Mouse (Mus musculus) liver, adult 2 months (tissue): ENCODE measurements around the gene Gla. TPM values are rescaled to one million over a fixed set of nuclear protein-coding genes. Genes with fewer than 3 reads are reported as not detected.

Source experiments
- DNase-seq: peaks from one replicate; pipeline ENCODE4 v3.0.0-alpha.2; 2011; ENCODE audit warnings: low read depth, low spot score; ENCODE audit errors: extremely low read depth
- H3K27ac ChIP-seq: fragments of 200-500 bp; replicated peaks from 2 replicates; pipeline ENCODE4 v1.5.1; 2012; ENCODE audit warnings: low read depth, mild to moderate bottlenecking, control low read depth, inconsistent platforms, low read length; ENCODE audit not compliant: insufficient read depth
- H3K27me3 ChIP-seq: fragments of 200-500 bp; 2 replicates; pipeline ENCODE4 v1.6.1; 2012; ENCODE audit warnings: mild to moderate bottlenecking, moderate library complexity, low read length, inconsistent platforms; ENCODE audit not compliant: control insufficient read depth, insufficient read depth
- H3K36me3 ChIP-seq: fragments of 200-500 bp; 2 replicates; pipeline ENCODE4 v1.6.1; 2012; ENCODE audit warnings: low read length, inconsistent platforms; ENCODE audit not compliant: control insufficient read depth, insufficient read depth
- H3K4me1 ChIP-seq: fragments of 200-500 bp; 2 replicates; pipeline ENCODE4 v1.6.1; 2011; ENCODE audit warnings: low read length; ENCODE audit not compliant: control insufficient read depth, insufficient read depth
- H3K4me3 ChIP-seq: fragments of 200-500 bp; 2 replicates; pipeline ENCODE4 v1.5.1; 2011; ENCODE audit warnings: low read depth, mild to moderate bottlenecking, control low read depth, low read length, moderate library complexity; ENCODE audit not compliant: insufficient read depth
- H3K79me2 ChIP-seq: fragments of 200-500 bp; 2 replicates; pipeline ENCODE4 v1.6.1; 2012; ENCODE audit warnings: inconsistent platforms, mild to moderate bottlenecking, low read length, moderate library complexity; ENCODE audit not compliant: control insufficient read depth, insufficient read depth
- H3K9ac ChIP-seq: fragments of 200-500 bp; 2 replicates; pipeline ENCODE4 v1.6.1; 2012; ENCODE audit warnings: low read depth, mild to moderate bottlenecking, control low read depth, inconsistent platforms, low read length
- CTCF ChIP-seq: fragments of 200-500 bp; IDR thresholded peaks from 2 replicates; pipeline ENCODE4 v1.5.1; 2011; ENCODE audit warnings: low read depth, low read length, control low read depth
- POLR2A ChIP-seq: fragments of 200-500 bp; IDR thresholded peaks from 2 replicates; pipeline ENCODE4 v1.6.1; 2011; ENCODE audit warnings: low read length, control low read depth; ENCODE audit not compliant: insufficient read depth; ENCODE audit errors: extremely low read depth
- WGBS: fragments of 180-500 bp; shearing (Covaris S2); methylation state at CpG from one replicate; pipeline ENCODE4 v1.1.7; 2018; 5-methylcytosine and 5-hydroxymethylcytosine counted together
- polyA plus RNA-seq: library from polyadenylated mRNA; depleted of rRNA; stranded (reverse); fragments of >200 nt; gene quantifications from 2 replicates; pipeline ENCODE4 v1.2.3, GENCODE M21; 2012; rRNA removed
- total RNA-seq: library from RNA; depleted of rRNA; stranded (reverse); fragments of >200 nt; gene quantifications from 2 replicates; pipeline ENCODE4 v1.2.3, GENCODE M21; 2014; rRNA removed

Gene Gla
- total RNA-seq (5.2 and 5.7 TPM in 2 replicates), polyA plus RNA-seq (1.2 and 1.6 TPM in 2 replicates)

GRCm38 (mm10) chrX:134600659-134601379, at the start of gene Gla, which contains the start of gene Hnrnph2:
Gene Gla (minus strand): TSS chrX:134601125.
Gene Hnrnph2 (plus strand): TSS chrX:134601179.
- Histone ChIP-seq H3K4me1 (peaks cover 3% of the 10 kb centered on the region), H3K9ac (peak within 1 kb of the TSS; percentile 86), H3K4me3 (peak within 1 kb of the TSS; percentile 91), H3K27ac (peak within 1 kb of the TSS; percentile 82), H3K36me3 (no peaks in the 10 kb centered on the region), H3K79me2 (no peaks in the 10 kb centered on the region; the same call in 1 of the 2 replicates), H3K27me3 (no peaks in the 10 kb centered on the region)
- 0 out of 2 replicates have a peak, but pooled peaks have one; percentile 10 for TF ChIP-seq POLR2A
- no peak for TF ChIP-seq CTCF
- whole genome bisulfite sequencing, result 0% methylated on average over 33 of the region's 33 CpGs
- DNase-seq, result peak; percentile 95

GRCm38 (mm10) chrX:134648031-134648692, 47.2 kb upstream of the Gla start:
- no peak overlapping the region for H3K27ac ChIP-seq
- DNase-seq, result peak; percentile 52
- H3K27me3 ChIP-seq, result no peaks in the 10 kb centered on the region
- no peak overlapping the region for H3K4me3 ChIP-seq
- 7% methylated on average over 11 of the region's 11 CpGs for WGBS
- H3K4me1 ChIP-seq, result no peaks in the 10 kb centered on the region
- no peak overlapping the region for H3K9ac ChIP-seq
- H3K79me2 ChIP-seq, result no peaks in the 10 kb centered on the region
- 0 out of 2 replicates have a peak, but pooled peaks have one; percentile 12 for TF ChIP-seq CTCF
- no peak for TF ChIP-seq POLR2A
- H3K36me3 ChIP-seq, result no peaks in the 10 kb centered on the region

- Histone ChIP-seq H3K79me2 (no peaks in the 10 kb centered on the region), H3K4me1 (no peaks in the 10 kb centered on the region), H3K27me3 (no peaks in the 10 kb centered on the region), H3K4me3 (no peak overlapping the region), H3K27ac (no peak overlapping the region), H3K36me3 (no peaks in the 10 kb centered on the region), H3K9ac (no peak overlapping the region)
- DNase-seq, result no peak
- 45% methylated on average over 8 of the region's 8 CpGs for WGBS
- no peak for TF ChIP-seq CTCF
- TF ChIP-seq POLR2A, result no peak
These were observed 46.5 kb upstream of the Gla start for GRCm38 (mm10) chrX:134647421-134647820.

DNA sequence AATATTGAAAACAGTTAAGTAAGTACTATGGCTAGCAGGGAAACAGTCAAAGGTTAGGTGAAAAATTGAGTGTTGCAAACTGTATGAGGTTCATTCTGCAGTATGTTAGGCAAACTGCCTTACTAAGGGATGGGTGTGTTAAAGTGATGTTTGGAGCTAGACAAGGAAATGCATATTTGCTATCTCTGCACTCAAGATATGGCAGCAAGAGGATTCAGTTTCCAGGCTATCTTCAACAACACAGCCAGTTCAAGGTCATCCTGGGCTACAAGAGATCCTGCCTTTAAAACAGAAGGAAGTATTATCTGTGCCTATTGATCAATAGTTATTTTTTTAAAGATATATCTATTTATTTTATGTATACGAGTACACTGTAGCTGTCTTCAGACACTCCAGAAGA, 45.4 kb upstream of the Gla start:
- Histone ChIP-seq H3K36me3 (no peaks in the 10 kb centered on the region), H3K4me1 (no peaks in the 10 kb centered on the region), H3K4me3 (no peak overlapping the region), H3K9ac (no peak overlapping the region), H3K79me2 (no peaks in the 10 kb centered on the region), H3K27me3 (no peaks in the 10 kb centered on the region), H3K27ac (no peak overlapping the region)
- 76% methylated on average over 1 of the region's 1 CpGs for WGBS
- DNase-seq, result no peak
- TF ChIP-seq CTCF (no peak), POLR2A (no peak)

GRCm38 (mm10) chrX:134641000-134641760, 40.3 kb upstream of the Gla start:
- no peak for DNase-seq
- WGBS, result 66% methylated on average over 10 of the region's 10 CpGs
- Histone ChIP-seq H3K36me3 (no peaks in the 10 kb centered on the region), H3K4me3 (no peak overlapping the region), H3K4me1 (no peaks in the 10 kb centered on the region), H3K27me3 (no peaks in the 10 kb centered on the region), H3K9ac (no peak overlapping the region), H3K27ac (no peak overlapping the region), H3K79me2 (no peaks in the 10 kb centered on the region)
- TF ChIP-seq CTCF, result no peak
- TF ChIP-seq POLR2A, result no peak
